Mouse (Mus musculus) lung, adult 2 months (tissue): ENCODE results near the gene Ankrd49.

ENCODE experiments used
- CTCF ChIP-seq: fragments of 200-500 bp; IDR thresholded peaks from 2 replicates; pipeline ENCODE4 v1.5.1; 2011; ENCODE audit warnings: mild to moderate bottlenecking, low read length, control low read depth; ENCODE audit not compliant: insufficient read depth
- POLR2A ChIP-seq: fragments of 200-500 bp; IDR thresholded peaks from 2 replicates; pipeline ENCODE4 v1.6.1; 2011; ENCODE audit warnings: low read depth, mild to moderate bottlenecking, control low read depth, low read length, borderline replicate concordance; ENCODE audit errors: extremely low read depth

GRCm38 (mm10) chr9:14778341-14778740 is 6.3 kb downstream of the Ankrd49 start:
- no peak for TF ChIP-seq CTCF
- no peak for TF ChIP-seq POLR2A
